Mouse (Mus musculus): ENCODE measurements at regions not wholly inside any gene's neighbourhood (a gene's known extent, or its start where the extent isn't known, plus 50 kb on each side); places are given as distances from the start of the nearest gene placed in this dataset.

DNA sequence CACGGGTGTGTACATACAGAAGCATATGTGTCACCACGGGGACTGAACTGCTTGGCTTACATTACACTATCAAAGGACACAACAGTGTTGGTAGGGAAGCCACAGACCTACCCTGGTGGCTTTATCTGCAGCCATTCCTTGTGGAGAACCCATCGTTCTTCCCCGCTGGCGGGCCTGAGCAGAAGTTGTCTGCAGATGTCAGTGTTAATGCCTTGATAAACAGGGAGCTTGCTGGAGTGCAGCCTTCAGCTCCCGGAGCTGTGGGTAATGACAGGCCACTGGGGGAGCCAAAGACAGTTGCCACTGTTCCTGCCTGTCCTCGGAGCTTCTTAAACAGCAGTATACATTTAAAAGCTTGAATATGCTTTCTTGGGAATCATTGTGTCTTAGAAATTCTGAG, 115.9 kb downstream of the H2al1j start:
- no peak for TF ChIP-seq POLR2A (IDR thresholded peaks at IDR 0.05; ENCODE audit: low read depth, low read length)
- TF ChIP-seq CTCF (conservative IDR thresholded peaks at IDR 0.05; ENCODE audit: insufficient read depth, insufficient read length, low read depth, low read length): no peak
